Mouse (Mus musculus): ENCODE data around the gene Fars2. TPM values are rescaled to one million over a fixed set of nuclear protein-coding genes. Genes with fewer than 3 reads are reported as not detected.
"Not testable (repeated sequence)": the region's sequence is repeated elsewhere in the genome, so short reads cannot be mapped to it uniquely, and the experiment has no call there.

Fars2 gene
- polyA plus RNA-seq, 1 experiment = 48.3 TPM

DNA sequence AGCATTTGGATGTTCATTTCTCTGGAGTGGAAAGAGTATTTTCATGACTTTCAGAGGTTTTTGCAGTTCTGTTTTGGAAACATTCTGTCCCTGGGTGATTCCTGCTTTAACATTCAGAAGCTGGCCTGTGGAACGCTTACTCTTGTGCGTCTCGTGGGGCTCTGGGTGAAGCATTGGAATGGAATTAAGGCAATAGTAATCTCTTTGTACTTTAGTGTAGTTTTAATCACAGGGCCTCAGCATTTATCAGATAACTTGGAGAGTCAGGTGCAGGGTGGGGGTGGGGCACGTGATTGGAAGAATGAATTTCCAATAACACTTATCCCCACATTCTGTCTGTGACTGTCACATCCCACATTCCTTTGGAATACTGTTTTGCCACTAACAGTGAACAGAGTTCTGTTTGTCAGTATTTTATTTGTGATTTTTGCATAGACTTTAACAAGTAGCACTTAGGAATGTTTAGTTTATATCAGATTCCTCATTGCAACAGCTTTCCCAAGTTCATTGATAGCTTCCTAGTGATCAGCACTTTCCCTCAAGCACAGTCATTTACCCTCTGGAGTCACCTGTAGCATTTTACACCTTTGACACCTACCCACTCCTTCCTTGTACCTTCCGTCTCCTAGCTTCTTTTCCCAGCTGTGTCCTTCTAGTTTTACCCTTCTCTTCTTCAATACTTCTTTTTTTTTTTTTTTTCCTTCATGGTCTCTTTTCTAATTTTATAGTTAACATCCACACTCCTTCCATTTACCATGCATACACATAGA lies 23.2 kb downstream of the Fars2 start:
- no peak for DNase-seq (ENCODE audit: low read depth)

DNA sequence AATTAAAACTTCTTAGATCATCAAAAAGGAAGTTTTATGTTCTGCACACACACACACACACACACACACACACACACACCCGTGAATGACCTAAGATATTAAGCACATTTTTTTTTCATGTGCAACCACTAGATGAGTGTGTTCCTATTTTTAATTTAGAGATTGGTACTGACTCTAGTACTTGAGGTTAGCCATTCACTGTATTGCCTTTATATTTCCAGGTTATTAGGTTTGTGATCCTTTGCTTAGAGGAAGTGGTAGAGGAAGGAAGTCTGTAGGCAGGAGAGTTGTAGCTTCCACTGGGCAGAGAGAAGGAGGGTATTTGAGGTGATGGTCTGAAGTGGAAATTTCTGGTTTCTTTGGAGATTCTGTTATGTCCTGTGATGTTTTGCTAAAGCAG lies 28.4 kb downstream of the Fars2 start:
- no peak for DNase-seq (ENCODE audit: low read depth)

DNA sequence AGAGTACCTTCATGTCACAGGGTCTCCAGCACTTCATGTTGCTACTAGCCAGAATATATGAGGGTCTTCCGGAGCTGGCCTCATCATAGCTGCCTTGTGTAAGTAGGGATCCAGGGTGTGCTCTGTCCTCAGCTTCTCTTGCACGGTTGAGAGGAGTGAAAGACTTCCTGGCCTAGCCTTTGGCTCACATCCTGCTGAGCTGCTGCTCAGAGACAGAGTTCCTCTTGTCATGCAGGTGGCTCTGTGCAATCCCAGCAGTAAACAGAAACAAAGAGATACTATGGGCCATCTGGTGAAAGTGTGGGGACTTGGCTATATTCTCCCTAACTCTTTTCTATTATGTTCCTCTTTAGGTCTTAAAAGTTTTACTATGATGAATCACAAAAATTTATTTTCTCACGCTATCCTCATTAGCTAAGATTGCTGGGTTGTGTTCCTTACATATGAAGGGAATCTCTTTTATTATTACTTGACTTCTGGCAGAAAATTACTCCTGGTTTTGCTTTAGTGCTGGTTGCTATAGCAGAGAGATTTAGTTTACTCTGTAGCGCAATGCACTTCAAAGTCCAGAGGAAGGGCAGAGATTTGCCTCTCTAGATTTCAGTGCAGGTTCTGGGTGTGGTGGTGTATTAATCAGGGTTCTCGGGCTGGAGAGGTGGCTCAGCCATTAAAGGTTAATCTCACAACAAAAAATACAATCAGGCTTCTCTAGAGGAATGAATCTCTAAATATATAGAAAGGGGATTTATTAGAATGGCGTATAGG lies 32.1 kb downstream of the Fars2 start:
- no peak for DNase-seq (ENCODE audit: low read depth)

DNA sequence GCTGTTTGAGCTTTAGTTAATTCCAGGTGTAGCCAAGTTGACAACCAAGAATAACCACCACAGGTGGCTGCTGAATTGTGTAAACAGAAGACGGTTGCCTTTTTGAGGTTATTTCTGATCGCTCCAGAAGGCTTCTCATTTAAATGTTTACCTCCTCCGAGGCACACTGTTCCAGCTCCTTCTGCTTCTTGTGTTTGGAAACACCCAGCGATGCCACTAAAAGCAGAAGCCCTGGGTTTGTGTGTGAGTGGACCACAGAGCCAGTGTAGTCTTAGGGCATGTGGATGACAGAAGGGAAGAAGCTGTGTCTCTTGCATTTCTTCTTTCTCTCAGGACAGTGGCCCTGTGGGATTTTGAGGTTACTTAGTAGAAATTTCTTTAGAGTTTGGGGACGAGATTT lies 33.1 kb downstream of the Fars2 start:
- DNase-seq (ENCODE audit: low read depth) = no peak

DNA sequence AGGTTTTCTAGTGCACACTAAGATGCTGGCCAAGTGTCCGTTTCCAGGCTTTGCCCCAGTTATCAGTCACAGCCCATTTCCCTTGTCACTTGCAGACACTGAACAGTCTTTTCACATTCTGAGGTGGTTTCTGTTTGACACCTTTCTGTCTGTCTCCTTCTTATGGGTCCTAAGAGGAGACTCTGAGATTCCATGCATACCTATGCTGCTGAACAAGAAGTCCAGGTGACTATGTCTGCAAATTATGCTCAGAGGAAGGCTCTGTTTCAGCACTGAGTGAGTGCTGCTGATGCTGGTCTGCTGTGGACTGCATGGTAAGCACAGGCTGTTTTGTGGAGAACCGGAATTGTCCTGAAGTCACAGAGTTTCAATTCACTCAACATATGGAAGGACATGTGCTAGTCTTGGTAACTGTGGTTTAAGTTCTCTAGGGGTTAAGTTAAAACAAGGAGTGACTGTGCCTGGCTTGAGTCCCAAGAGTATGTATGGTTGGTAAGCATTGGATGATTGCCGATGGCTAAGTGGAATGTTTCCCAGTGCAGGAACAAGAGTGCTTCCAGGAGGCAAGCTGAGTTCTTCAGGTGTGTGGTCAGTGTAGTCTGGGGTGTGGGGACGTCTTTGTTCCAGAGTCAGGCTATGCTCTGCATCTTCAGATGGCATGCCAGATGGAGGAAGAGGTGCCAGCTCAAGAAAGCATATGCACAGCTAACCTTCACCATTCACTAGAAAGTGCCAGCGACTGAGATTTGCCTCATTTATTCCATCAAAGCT lies 35.7 kb downstream of the Fars2 start:
- no peak for DNase-seq (ENCODE audit: low read depth)

DNA sequence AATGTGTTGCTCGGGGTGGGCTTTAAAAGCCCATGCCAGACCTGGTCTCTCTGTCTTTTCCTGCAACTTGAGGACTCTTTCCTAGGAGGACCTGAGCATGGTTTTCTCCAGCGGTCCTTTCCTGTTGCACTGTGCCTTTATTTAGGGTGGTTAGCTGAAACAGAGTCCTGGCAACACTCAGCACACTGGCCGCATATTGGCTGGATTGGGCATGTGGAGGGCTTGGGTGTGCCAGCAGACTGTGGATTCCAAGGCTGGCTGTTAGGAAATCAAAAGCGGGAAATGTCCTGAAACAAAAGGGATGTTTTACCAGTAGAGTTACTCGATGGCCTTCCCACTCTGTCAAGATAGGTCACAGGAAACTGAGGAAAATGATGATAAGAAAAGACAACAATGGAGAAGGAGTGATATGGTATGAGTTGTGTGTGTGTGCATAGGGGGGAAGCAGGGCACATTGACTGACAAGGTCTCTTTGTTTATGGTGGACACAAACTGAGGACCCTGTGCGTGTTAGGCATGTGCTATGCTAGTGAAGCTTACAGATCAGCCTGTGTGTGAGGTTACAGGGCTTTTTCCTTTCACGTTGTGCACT lies 39.2 kb downstream of the Fars2 start:
- no peak for DNase-seq (ENCODE audit: low read depth)

DNA sequence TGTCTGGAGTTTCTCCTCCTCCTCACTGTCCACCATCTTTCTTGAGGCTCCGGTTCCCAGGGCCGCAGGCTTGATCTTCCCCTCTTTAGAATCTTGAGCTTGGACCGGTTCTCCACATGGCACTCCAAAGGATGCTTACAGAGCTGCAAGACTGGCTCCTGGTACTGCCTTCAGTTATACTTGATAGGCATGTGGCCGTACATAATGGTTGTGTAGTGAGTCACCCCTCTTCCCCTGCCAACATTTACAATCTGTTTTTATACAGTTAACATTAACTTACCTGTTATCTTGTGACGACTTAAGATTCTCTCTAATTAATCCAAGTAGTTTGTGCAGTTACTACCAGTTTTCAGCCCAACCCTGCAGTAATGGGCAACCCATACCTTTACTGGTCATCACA lies 46.2 kb downstream of the Fars2 start:
- no peak for DNase-seq (ENCODE audit: low read depth)

DNA sequence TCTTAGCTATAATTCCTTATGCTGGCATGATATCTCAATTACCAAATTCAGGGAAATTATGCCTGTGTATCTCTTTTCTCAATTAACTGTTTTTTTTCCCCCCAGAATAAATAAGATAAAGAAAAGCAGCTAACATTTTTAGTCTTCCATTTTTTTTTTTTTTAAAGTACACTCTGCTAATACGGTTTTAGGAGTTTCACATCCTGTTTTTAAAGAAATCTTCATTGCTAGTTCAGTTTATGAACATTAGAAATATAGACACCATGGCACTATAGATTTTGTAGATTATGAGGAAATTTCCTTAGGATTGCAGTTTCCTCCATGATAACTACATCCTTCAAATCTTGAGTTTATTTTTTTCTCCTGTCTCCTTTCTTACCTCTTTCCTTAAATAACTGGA lies 46.7 kb downstream of the Fars2 start:
- DNase-seq (ENCODE audit: low read depth) = no peak

DNA sequence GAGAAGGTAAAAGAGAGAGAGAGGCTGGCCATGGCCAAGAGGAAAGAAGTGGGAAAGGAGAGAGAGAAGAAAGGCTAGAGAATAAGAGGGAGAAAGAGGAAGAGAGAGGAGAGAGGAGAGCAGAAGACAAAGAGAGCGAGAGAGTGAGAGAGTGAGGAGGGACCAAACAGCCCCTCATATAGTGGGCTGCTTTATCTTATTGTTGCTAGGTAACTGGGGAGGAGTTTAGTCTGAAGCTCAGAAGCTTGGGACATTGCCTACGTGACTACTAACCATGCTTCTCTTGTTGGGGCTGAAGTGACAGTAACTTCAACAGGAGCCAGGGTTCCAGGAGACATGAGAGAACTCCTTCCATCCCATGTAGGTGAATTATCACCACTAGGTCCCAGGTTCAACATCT lies 55.8 kb downstream of the Fars2 start:
- not testable (repeated sequence) for DNase-seq (ENCODE audit: low read depth)

DNA sequence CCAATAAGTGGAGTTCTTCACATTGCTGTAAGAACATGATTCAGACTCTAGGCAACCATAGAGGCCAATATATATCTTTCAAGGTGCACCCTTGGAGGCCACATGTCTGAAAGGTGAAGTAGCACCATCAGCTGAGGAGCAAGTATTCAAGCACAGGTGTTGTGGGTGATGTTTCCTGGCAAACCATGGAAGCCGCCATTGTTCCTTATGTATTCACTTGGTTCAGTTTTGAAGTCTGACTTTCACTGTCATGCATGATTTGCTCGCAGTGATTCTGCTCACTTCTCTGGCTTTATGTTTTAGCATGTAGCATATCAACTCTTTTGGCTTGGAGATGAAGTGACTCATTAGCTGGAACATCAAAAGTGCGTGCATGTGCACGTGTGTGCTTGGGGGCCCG lies 56.9 kb downstream of the Fars2 start:
- DNase-seq (ENCODE audit: low read depth) = no peak

DNA sequence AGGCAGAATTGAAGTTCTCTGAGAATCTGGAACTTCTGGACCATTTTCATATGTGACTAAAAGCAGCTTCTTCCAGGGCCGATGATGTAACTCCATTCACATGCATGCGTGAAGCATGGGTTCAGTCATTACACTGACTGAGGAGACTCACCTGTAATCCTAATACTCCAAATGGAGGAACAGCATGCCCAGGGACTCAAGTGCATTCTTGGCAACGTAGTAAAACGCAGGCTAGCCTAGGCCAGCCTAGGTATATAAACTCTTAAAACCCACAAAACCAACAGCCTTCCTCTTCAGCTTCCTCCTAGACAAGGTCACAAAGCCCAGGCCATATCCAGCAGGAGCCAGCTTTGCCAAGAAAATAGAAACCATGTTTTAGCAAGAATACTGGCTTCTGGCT lies 57.6 kb downstream of the Fars2 start:
- no peak for DNase-seq (ENCODE audit: low read depth)

DNA sequence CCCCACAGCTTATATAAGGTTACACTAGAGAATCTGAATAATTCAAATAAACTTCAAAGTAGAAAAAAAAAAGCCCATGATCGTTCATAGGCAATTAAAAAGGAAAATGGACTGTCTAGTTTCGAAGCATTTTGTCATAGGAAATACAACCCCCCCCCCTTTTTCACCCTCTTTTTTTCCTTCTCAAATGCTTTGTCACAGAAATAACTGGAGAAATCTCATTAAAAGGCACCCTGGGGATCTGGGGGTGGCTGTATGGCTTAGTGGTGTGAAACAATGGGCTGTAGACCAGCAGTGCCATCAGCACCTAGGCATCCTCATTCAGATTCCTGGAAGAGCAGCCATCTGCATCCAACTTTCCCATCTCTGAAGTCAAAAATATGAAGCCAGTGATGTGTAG lies 64.0 kb downstream of the Fars2 start:
- no peak for DNase-seq (ENCODE audit: low read depth)

DNA sequence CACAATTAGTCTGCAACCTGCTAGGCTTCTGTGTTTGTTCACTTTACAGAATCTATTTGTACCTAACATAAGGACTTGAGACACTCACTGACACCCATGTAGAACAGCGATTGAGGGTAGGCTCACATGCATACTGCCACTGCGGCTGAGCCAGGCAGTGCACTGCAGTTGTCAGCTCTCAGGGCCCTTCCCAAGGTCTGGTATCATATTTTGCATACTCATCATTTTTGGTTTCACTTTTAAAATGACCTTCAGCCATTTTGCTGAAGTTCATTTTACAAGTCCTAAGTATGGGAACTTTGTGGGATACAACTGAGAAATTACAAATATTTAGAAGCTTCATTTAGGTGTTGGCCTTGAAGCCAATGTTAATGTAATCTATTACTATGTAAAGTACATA lies 73.4 kb downstream of the Fars2 start:
- no peak for DNase-seq (ENCODE audit: low read depth)

DNA sequence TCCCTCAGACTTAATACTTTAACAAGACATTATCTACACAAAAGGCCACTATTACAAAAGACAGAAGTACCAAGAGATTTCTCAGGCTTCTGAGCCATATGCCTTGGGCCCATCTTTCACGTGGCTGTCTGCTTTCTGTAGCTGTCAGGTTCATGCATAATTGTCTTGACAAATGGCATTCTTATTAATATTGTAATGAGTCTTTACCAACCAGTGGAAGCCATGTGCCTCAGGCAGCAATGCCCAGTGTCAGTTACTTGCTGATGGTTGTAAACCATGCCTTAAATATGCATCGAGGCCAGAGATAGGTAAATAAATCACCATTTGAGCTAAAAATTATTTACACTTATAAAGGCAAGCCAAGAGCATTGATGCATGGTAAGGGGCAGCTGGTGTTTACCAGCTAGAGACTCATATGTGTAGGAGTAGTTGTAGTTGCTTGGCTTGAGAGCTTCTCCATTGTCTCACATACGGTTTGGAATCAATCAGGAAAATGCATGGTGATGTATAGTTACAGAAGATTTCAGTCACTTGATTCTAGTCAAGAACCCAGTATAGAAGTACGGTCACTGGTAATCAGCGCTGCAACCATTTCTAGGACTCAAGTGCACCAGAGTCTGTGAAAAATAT lies 76.4 kb downstream of the Fars2 start:
- DNase-seq (ENCODE audit: low read depth) = no peak

DNA sequence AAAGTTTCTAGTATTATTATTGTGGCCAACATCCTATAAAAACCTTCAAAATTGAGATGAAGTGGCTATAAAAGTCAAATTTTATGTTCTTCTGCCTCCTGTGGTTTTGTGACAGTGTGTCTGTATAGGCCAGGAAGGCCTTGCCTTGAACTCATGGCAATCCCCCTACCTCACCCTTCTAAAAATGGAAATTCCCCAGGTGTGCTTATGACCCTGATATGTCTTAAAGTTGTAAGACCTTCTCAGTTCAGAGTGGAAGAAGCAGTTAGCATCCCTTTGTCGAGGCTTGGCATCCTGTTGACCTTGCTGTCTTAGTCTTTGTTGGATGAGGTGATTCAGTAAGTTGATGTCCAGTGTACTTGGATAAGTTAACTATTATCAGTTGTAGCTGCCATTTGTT lies 82.1 kb downstream of the Fars2 start:
- no peak for DNase-seq (ENCODE audit: low read depth)

DNA sequence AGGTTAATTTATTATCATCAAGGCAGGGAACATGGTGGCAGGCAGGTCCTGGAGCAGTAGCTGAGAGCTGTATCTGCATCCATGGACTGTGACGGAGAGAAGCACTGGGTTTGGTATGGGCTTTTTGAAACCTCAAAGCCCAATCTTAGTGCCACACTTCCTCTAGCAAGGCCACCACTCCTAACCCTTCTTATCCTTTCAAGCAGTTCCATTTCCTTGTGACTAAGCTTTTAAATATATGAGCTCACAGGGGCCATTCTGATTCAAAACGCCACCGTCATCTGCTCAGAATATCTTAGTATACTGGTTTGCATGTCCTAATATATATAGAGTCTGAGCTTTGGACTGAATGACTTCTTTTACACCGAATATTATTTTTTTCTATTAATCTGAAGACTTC lies 83.2 kb downstream of the Fars2 start:
- no peak for DNase-seq (ENCODE audit: low read depth)

DNA sequence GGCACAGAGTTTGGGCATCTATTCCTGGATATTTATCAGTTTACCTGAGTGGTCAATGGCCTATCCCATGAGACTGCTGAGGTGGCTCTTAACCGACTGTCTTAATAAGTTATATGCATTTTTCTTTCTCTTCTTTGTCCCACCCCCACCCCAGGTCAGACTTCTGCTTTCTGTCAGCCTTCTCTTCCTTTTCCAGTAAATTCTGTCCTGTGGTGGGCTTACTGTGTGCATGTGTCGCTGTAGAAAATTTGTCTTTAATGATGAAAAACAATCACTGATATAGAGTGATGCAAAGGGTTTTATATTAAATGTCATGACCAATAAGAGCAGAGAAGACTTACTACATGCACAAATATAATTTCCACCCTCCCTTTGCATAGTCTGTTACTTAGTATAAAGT lies 85.3 kb downstream of the Fars2 start:
- DNase-seq (ENCODE audit: low read depth) = no peak

DNA sequence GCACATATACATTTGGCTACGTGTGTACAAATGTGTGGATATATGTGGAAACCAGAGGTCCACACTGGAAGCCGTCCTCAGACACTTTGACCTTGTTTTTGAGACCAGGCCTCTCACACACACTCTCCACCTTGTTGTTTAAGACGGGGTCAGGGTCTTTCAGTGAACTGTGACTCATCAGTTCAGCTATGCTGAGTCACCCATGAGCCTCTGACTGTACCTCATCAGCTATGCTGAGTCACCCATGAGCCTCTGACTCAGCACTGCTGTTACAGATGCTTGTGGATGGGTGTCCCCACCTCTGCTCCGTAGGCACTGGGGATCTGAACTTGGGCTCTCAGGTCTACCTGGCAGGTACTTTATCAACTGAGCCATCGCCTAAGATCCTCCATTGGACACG lies 85.8 kb downstream of the Fars2 start:
- DNase-seq (ENCODE audit: low read depth) = no peak

DNA sequence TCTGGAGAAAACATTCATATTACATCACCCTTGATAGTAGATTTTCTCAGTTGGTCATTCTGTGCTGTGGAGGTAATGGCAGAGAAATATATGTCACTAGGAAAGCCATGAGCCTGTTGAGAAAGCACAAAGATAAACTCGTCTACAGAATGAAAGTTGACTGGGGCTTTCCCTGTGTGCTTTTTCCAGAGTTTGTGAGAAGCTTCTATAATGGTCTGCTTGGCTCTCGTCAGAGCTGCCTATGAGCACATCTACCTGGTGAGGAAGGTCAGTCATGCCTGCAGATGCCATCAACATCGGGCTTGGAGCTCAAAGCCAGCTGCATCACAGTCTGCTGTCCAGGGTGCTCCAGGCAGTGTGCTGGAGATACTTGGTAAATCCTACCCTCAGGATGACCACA lies 87.1 kb downstream of the Fars2 start:
- no peak for DNase-seq (ENCODE audit: low read depth)

DNA sequence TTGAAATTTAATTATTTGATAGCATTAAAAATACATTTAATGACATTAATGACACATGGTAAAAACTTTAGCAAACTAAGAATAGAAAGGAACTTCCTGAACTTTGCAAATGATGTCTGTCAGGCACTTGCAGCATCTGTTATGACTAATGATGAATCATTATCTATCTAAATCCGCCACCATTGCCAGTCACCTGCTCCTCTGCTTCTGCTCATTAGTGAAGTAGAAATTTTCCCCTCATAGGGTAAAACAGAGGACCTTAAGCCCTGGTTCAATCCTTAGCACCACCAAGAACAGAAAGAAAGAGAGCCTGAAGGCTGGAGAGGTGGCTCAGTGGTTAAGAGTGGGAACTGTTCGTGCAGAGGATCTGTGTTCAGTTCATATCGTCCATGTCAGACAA lies 93.8 kb downstream of the Fars2 start:
- DNase-seq (ENCODE audit: low read depth) = no peak

DNA sequence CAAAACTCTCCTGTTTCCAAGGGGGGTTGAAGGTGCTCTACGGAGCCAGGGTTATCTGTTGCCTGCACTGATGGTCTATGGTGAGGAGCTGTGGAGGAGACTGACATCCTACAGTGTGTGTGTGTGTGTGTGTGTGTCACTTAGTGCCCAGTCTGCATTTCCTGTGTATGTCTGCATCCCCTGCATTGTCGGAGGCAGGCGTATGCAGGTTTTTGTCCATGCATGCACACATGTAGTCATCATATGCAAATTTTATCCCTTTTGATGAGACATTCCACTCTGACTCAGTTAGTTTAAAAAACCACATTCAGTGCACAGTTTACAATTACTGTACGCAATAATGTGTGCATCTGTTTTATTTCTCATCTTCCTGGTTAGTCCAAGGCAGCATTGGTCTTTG lies 96.8 kb downstream of the Fars2 start:
- no peak for DNase-seq (ENCODE audit: low read depth)

DNA sequence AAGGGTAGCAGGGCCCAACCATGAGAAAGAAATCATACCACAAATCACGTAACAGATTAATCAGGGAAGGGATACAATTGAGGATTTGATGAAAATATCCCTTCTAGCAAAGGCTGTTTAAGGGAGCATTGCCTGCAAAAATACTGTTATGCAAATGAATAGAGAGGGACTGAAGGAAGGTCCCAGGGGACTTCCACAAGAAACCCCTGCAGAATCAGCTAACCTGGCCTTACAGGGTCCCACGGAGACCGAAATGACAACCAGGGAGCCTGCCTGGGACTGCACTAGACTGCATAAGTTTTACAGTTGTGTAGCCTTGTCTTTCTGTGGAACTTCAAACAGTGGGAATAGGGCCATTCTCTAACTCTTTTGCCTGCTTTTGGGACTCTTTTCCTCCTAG lies 98.8 kb downstream of the Fars2 start:
- no peak for DNase-seq (ENCODE audit: low read depth)
